Mouse (Mus musculus) embryonic fibroblast, embryonic 13.5 days (primary cell): ENCODE data around the gene Arf3.

Source experiments
- CTCF ChIP-seq: IDR thresholded peaks from 2 replicates; pipeline ENCODE4 v1.5.1; 2011; ENCODE audit warnings: mild to moderate bottlenecking, control low read depth, low read length, moderate library complexity, borderline replicate concordance; ENCODE audit not compliant: insufficient read depth
- POLR2A ChIP-seq: IDR thresholded peaks from 2 replicates; pipeline ENCODE4 v1.6.1; 2011; ENCODE audit warnings: low read depth, mild to moderate bottlenecking, control low read depth, low read length, moderate library complexity

DNA sequence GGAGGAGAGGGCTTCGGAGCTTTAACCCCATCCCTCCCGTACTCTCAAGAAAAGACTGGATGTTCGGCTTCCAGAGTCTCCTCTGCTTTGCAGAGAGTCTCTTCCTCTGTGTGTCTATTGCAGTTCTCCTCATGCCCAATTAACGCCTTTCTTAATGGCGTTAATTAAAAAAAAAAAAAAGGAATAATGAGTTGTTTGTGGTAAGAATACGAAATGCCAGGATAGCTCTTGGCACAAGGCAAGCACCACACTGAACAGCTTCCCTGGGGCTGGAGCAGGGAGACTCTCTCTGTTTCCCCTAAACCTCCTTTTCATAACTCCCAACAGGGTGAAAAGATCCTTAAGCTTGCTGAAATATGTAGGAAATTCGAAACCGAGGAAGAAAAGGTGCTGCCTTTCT, 40.8 kb downstream of the Arf3 start:
- TF ChIP-seq CTCF (no peak), POLR2A (no peak)
